Mouse (Mus musculus): ENCODE measurements around the gene Epha6.

DNA sequence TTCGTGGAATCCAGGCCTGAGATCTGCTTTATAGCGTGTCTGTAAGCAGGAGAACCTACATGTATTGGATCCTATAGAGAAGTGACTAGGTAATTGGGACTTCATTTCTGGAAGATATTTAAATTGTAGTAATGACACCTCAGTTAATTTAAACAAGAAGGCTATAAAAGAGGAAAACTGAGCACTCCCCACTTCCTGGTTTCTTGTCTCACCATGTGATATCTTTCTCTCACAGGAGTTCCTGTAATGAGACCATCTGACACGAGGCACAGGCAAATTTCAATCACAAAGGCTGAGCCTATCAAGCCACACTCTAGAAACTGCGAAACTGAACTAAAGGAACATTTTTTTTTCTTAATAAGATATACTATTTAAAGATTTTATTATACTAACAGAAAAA lies 348.3 kb downstream of the Epha6 start:
- TF ChIP-seq CTCF (IDR thresholded peaks at IDR 0.05; ENCODE audit: low read depth) (no peak), EP300 (IDR thresholded peaks at IDR 0.05; ENCODE audit: low read depth) (no peak)

All from liver, embryonic 14.5 days (tissue).